Mouse (Mus musculus): ENCODE data around the gene Ppcdc. TPM values are rescaled to one million over a fixed set of nuclear protein-coding genes. Genes with fewer than 3 reads are reported as not detected.
A peak's percentile ranks its signal among the peaks of the same experiment; 100 is the strongest.

Ppcdc gene
- polyA plus RNA-seq, 1 experiment from 2014 or later, result 21.3 TPM

- no peak overlapping the region for H3K27ac ChIP-seq
- DNase-seq (ENCODE audit: low spot score), result no peak
- no peaks in the 10 kb centered on the region for H3K27me3 ChIP-seq (ENCODE audit: insufficient read depth, poor library complexity, severe bottlenecking)
- peaks cover 4% of the 10 kb centered on the region; the same call in 1 of the 2 replicates for H3K4me1 ChIP-seq
- H3K4me3 ChIP-seq, result no peak overlapping the region
- WGBS, result 44% methylated on average over 1 of the region's 1 CpGs
- no peaks in the 10 kb centered on the region for H3K9me3 ChIP-seq
- H3K36me3 ChIP-seq, result no peaks in the 10 kb centered on the region
Observed at GRCm38 (mm10) chr9:57392892-57393291, 47.0 kb downstream of the Ppcdc start.

- WGBS, result 63% methylated on average over 3 of the region's 3 CpGs
- no peak for DNase-seq (ENCODE audit: low spot score)
- H3K27me3 ChIP-seq (ENCODE audit: insufficient read depth, poor library complexity, severe bottlenecking), result no peaks in the 10 kb centered on the region
- no peak overlapping the region for H3K4me3 ChIP-seq
- H3K9me3 ChIP-seq, result no peaks in the 10 kb centered on the region
- peaks cover 4% of the 10 kb centered on the region; the same call in 1 of the 2 replicates for H3K4me1 ChIP-seq
- H3K36me3 ChIP-seq, result no peaks in the 10 kb centered on the region
- no peak overlapping the region for H3K27ac ChIP-seq
Observed at GRCm38 (mm10) chr9:57390869-57391268, 49.1 kb downstream of the Ppcdc start.

GRCm38 (mm10) chr9:57389131-57389530 is 50.8 kb downstream of the Ppcdc start:
- peaks cover 4% of the 10 kb centered on the region; the same call in 1 of the 2 replicates for H3K4me1 ChIP-seq
- DNase-seq (ENCODE audit: low spot score), result no peak
- WGBS, result 0% methylated on average over 1 of the region's 1 CpGs

GRCm38 (mm10) chr9:57386926-57387325 is 53.0 kb downstream of the Ppcdc start:
- H3K4me1 ChIP-seq, result peaks cover 4% of the 10 kb centered on the region; the same call in 1 of the 2 replicates
- no peak overlapping the region for H3K27ac ChIP-seq
- no peaks in the 10 kb centered on the region for H3K27me3 ChIP-seq (ENCODE audit: insufficient read depth, poor library complexity, severe bottlenecking)
- DNase-seq (ENCODE audit: low spot score), result no peak
- H3K4me3 ChIP-seq, result no peak overlapping the region
- no peaks in the 10 kb centered on the region for H3K36me3 ChIP-seq
- WGBS, result 78% methylated on average over 4 of the region's 4 CpGs
- H3K9me3 ChIP-seq, result no peaks in the 10 kb centered on the region

More at GRCm38 (mm10) chr9:57389131-57389530, 50.8 kb downstream of the Ppcdc start:
- Histone ChIP-seq H3K4me3 (no peak overlapping the region), H3K27ac (0 out of 2 replicates have a peak overlapping the region, but pooled peaks have one; percentile 22), H3K36me3 (no peaks in the 10 kb centered on the region), H3K27me3 (ENCODE audit: insufficient read depth, poor library complexity, severe bottlenecking) (no peaks in the 10 kb centered on the region), H3K9me3 (no peaks in the 10 kb centered on the region)

GRCm38 (mm10) chr9:57384621-57385020 is 55.3 kb downstream of the Ppcdc start:
- 76% methylated on average over 2 of the region's 2 CpGs for WGBS
- H3K27ac ChIP-seq, result no peak overlapping the region
- no peak for DNase-seq (ENCODE audit: low spot score)
- H3K9me3 ChIP-seq, result no peaks in the 10 kb centered on the region
- H3K4me3 ChIP-seq, result no peak overlapping the region
- H3K36me3 ChIP-seq, result no peaks in the 10 kb centered on the region
- H3K4me1 ChIP-seq, result peaks cover 4% of the 10 kb centered on the region; the same call in 1 of the 2 replicates
- H3K27me3 ChIP-seq (ENCODE audit: insufficient read depth, poor library complexity, severe bottlenecking), result no peaks in the 10 kb centered on the region

GRCm38 (mm10) chr9:57360999-57361398 is 78.9 kb downstream of the Ppcdc start:
- DNase-seq (ENCODE audit: low spot score), result peak; percentile 63
- no peaks in the 10 kb centered on the region for H3K9me3 ChIP-seq
- H3K27me3 ChIP-seq (ENCODE audit: insufficient read depth, poor library complexity, severe bottlenecking), result no peaks in the 10 kb centered on the region
- no peak overlapping the region for H3K4me3 ChIP-seq
- H3K27ac ChIP-seq, result no peak overlapping the region
- H3K36me3 ChIP-seq, result no peaks in the 10 kb centered on the region
- 85% methylated on average over 3 of the region's 3 CpGs for WGBS
- 0 out of 2 replicates have a peak, but pooled peaks cover 5% of the 10 kb centered on the region for H3K4me1 ChIP-seq

GRCm38 (mm10) chr9:57354377-57355183 is 85.3 kb downstream of the Ppcdc start:
- Histone ChIP-seq H3K27me3 (ENCODE audit: insufficient read depth, poor library complexity, severe bottlenecking) (no peaks in the 10 kb centered on the region), H3K9me3 (no peaks in the 10 kb centered on the region), H3K27ac (no peak overlapping the region), H3K4me3 (no peak overlapping the region), H3K4me1 (0 out of 2 replicates have a peak, but pooled peaks cover under 1% of the 10 kb centered on the region), H3K36me3 (no peaks in the 10 kb centered on the region)
- no peak for DNase-seq (ENCODE audit: low spot score)
- 53% methylated on average over 2 of the region's 2 CpGs for WGBS

GRCm38 (mm10) chr9:57351277-57351676 is 88.6 kb downstream of the Ppcdc start:
- no peak for DNase-seq (ENCODE audit: low spot score)
- no peak overlapping the region for H3K4me3 ChIP-seq
- H3K27ac ChIP-seq, result no peak overlapping the region
- H3K9me3 ChIP-seq, result no peaks in the 10 kb centered on the region
- no peaks in the 10 kb centered on the region for H3K27me3 ChIP-seq (ENCODE audit: insufficient read depth, poor library complexity, severe bottlenecking)
- H3K4me1 ChIP-seq, result no peaks in the 10 kb centered on the region
- 58% methylated on average over 2 of the region's 2 CpGs for WGBS
- no peaks in the 10 kb centered on the region for H3K36me3 ChIP-seq

GRCm38 (mm10) chr9:57345902-57346301 is 94.0 kb downstream of the Ppcdc start:
- no peak overlapping the region for H3K4me3 ChIP-seq
- peak; percentile 38 for DNase-seq (ENCODE audit: low spot score)
- H3K27me3 ChIP-seq (ENCODE audit: insufficient read depth, poor library complexity, severe bottlenecking), result no peaks in the 10 kb centered on the region
- H3K27ac ChIP-seq, result no peak overlapping the region
- no peaks in the 10 kb centered on the region for H3K9me3 ChIP-seq
- WGBS, result 57% methylated on average over 1 of the region's 1 CpGs
- H3K4me1 ChIP-seq, result no peaks in the 10 kb centered on the region
- H3K36me3 ChIP-seq, result no peaks in the 10 kb centered on the region

GRCm38 (mm10) chr9:57343752-57344151 is 96.2 kb downstream of the Ppcdc start:
- Histone ChIP-seq H3K27ac (no peak overlapping the region), H3K4me1 (no peaks in the 10 kb centered on the region), H3K27me3 (ENCODE audit: insufficient read depth, poor library complexity, severe bottlenecking) (no peaks in the 10 kb centered on the region), H3K4me3 (no peak overlapping the region), H3K36me3 (no peaks in the 10 kb centered on the region), H3K9me3 (no peaks in the 10 kb centered on the region)
- WGBS, result 64% methylated on average over 3 of the region's 3 CpGs
- no peak for DNase-seq (ENCODE audit: low spot score)

GRCm38 (mm10) chr9:57342906-57343474 is 96.9 kb downstream of the Ppcdc start:
- H3K4me3 ChIP-seq, result no peak overlapping the region
- no peaks in the 10 kb centered on the region for H3K4me1 ChIP-seq
- H3K9me3 ChIP-seq, result no peaks in the 10 kb centered on the region
- H3K27me3 ChIP-seq (ENCODE audit: insufficient read depth, poor library complexity, severe bottlenecking), result no peaks in the 10 kb centered on the region
- WGBS, result 77% methylated on average over 6 of the region's 6 CpGs
- DNase-seq (ENCODE audit: low spot score), result no peak
- H3K27ac ChIP-seq, result no peak overlapping the region
- H3K36me3 ChIP-seq, result no peaks in the 10 kb centered on the region

- WGBS, result 78% methylated on average over 3 of the region's 3 CpGs
- H3K9me3 ChIP-seq, result no peaks in the 10 kb centered on the region
- H3K27me3 ChIP-seq (ENCODE audit: insufficient read depth, poor library complexity, severe bottlenecking), result no peaks in the 10 kb centered on the region
- no peak for DNase-seq (ENCODE audit: low spot score)
- H3K36me3 ChIP-seq, result no peaks in the 10 kb centered on the region
- no peak overlapping the region for H3K27ac ChIP-seq
- no peak overlapping the region for H3K4me3 ChIP-seq
- no peaks in the 10 kb centered on the region for H3K4me1 ChIP-seq
Observed at GRCm38 (mm10) chr9:57342186-57342585, 97.7 kb downstream of the Ppcdc start.

GRCm38 (mm10) chr9:57340361-57340760 is 99.6 kb downstream of the Ppcdc start:
- no peaks in the 10 kb centered on the region for H3K9me3 ChIP-seq
- no peaks in the 10 kb centered on the region for H3K27me3 ChIP-seq (ENCODE audit: insufficient read depth, poor library complexity, severe bottlenecking)
- WGBS, result 94% methylated on average over 5 of the region's 5 CpGs
- H3K4me1 ChIP-seq, result no peaks in the 10 kb centered on the region
- no peak overlapping the region for H3K4me3 ChIP-seq
- H3K36me3 ChIP-seq, result no peaks in the 10 kb centered on the region
- DNase-seq (ENCODE audit: low spot score), result no peak
- H3K27ac ChIP-seq, result no peak overlapping the region

All from heart, embryonic 10.5 days (tissue).